Mouse (Mus musculus) C2C12 (cell line): ENCODE data around the gene Pomt1.

Source experiments
- CEBPB ChIP-seq: IDR thresholded peaks from one replicate; pipeline ENCODE4 v1.6.1; 2011; ENCODE audit warnings: low read depth, mild to moderate bottlenecking, control low read depth, moderate library complexity
- CTCF ChIP-seq: IDR thresholded peaks from one replicate; pipeline ENCODE4 v1.5.1; 2011; ENCODE audit not compliant: control insufficient read depth, insufficient read depth, insufficient read length
- FOSL1 ChIP-seq: IDR thresholded peaks from one replicate; pipeline ENCODE4 v1.8.0; 2011; ENCODE audit warnings: mild to moderate bottlenecking, low read length; ENCODE audit not compliant: poor library complexity, insufficient read depth, severe bottlenecking
- MAX ChIP-seq: IDR thresholded peaks from one replicate; pipeline ENCODE4 v1.6.1; 2011; ENCODE audit warnings: mild to moderate bottlenecking, control low read depth
- MYOG ChIP-seq: IDR thresholded peaks from one replicate; pipeline ENCODE4 v1.6.1; 2011; ENCODE audit not compliant: control insufficient read depth, insufficient read length; ENCODE audit errors: extremely low read depth
- USF1 ChIP-seq: IDR thresholded peaks from one replicate; pipeline ENCODE4 v1.6.1; 2011; ENCODE audit warnings: low read depth, mild to moderate bottlenecking, control low read depth, moderate library complexity

- TF ChIP-seq USF1 (no peak), CTCF (no peak), MYOG (no peak), MAX (no peak), FOSL1 (no peak), CEBPB (no peak)
These were observed 15.6 kb downstream of the Pomt1 start for GRCm38 (mm10) chr2:32251791-32252527.
